Mouse (Mus musculus) left cerebral cortex, postnatal 4 days (tissue): ENCODE measurements around the gene Dnlz. TPM values are rescaled to one million over a fixed set of nuclear protein-coding genes. Genes with fewer than 3 reads are reported as not detected.

Experiments used
- DNase-seq: peaks from one replicate; pipeline ENCODE4 v3.0.0-alpha.2; 2022
- intact Hi-C: fragments of 180-260 bp; cut with DNase I; formaldehyde crosslinking; loops from one replicate; pipeline ENCODE4 v1.15.1; 2025
- total RNA-seq, 2 experiments: library from RNA; stranded (reverse); gene quantifications; 2 replicates each; pipeline ENCODE4 v1.2.3; 2021

Dnlz gene
- total RNA-seq, 2 experiments from 2014 or later, result 23.3 to 25.8 TPM

- DNase-seq, result peak; percentile 92
- intact Hi-C loops, result no loop called here
Measured at GRCm38 (mm10) chr2:26300808-26301174, 51.1 kb downstream of the Dnlz start.

GRCm38 (mm10) chr2:26300161-26300807 lies 51.6 kb downstream of the Dnlz start:
- intact Hi-C loops, result no loop called here
- peak; percentile 55 for DNase-seq

DNA sequence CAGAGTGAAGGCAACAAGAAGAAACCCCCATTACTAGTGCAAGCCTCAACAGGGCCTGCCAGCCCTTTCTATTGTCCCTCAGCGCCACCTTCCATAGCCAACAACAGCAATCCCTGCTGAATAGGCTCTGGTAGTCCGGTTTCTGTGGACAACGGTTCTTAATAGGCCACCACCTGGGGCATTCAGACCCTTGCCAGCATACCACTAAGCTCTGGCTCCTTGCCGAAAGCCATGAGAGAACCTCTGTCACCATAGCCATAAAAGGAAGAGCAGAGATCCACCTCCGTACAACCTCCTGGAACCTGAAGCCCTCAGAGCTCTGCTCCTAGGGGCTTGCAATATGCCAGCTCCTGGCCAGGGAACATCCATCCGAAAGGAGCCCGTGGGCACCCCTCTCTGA lies 52.6 kb downstream of the Dnlz start:
- DNase-seq, result peak; percentile 79
- intact Hi-C loops, result no loop called here

- no peak for DNase-seq
- intact Hi-C loops, result no loop called here
Measured at GRCm38 (mm10) chr2:26298856-26299230, 53.1 kb downstream of the Dnlz start.

GRCm38 (mm10) chr2:26298208-26298855 lies 53.6 kb downstream of the Dnlz start:
- intact Hi-C loops, result no loop called here
- DNase-seq, result peak; percentile 80

Other genes with a start within 250 kb of the Dnlz start
- gene Nacc2, start 228.9 kb downstream of the Dnlz start, total RNA-seq, result 10 to 100 TPM; 24.6 to 26.5 TPM
- not detected for gene Lhx3, start 143.8 kb downstream of the Dnlz start, total RNA-seq
- gene Qsox2, start 114.6 kb downstream of the Dnlz start, total RNA-seq, result 10 to 100 TPM; 15.8 to 17.2 TPM
- gene Ccdc187, start 57.6 kb downstream of the Dnlz start, total RNA-seq, result 1 to 10 TPM; 1.9 TPM
- 100 to 1,000 TPM; 179 to 190 TPM for gene Gpsm1, start 36.6 kb downstream of the Dnlz start, total RNA-seq
- gene Card9, start 8.8 kb upstream of the Dnlz start, total RNA-seq, result 1 to 10 TPM; 1.1 to 1.4 TPM
- gene Snapc4, start 28.5 kb upstream of the Dnlz start, total RNA-seq, result 100 to 1,000 TPM in 1 of 2 experiments, 10 to 100 TPM in 1; 86.5 to 101 TPM
- gene Entr1, start 37.2 kb upstream of the Dnlz start, total RNA-seq, result 100 to 1,000 TPM; 186 to 187 TPM
- gene Pmpca, start 37.2 kb upstream of the Dnlz start, total RNA-seq, result 10 to 100 TPM; 93.6 to 98.6 TPM
- gene Inpp5e, start 57.1 kb upstream of the Dnlz start, total RNA-seq, result 10 to 100 TPM; 22.5 to 27.1 TPM
- gene Sec16a, start 93.1 kb upstream of the Dnlz start, total RNA-seq, result 10 to 100 TPM; 52.3 to 52.6 TPM
- 10 to 100 TPM; 39.5 to 42.1 TPM for gene Notch1, start 164.6 kb upstream of the Dnlz start, total RNA-seq
- gene Egfl7, start 227.9 kb upstream of the Dnlz start, total RNA-seq, result 10 to 100 TPM; 73.0 to 78.3 TPM
- not detected for gene Gm20532, start 234.5 kb upstream of the Dnlz start, total RNA-seq